Mouse (Mus musculus): Measurements from ENCODE around the gene Acot4. TPM values are rescaled to one million over a fixed set of nuclear protein-coding genes. Genes with fewer than 3 reads are reported as not detected.
A peak's percentile ranks its signal among the peaks of the same experiment; 100 is the strongest.
"Not testable (repeated sequence)": the region's sequence is repeated elsewhere in the genome, so short reads cannot be mapped to it uniquely, and the experiment has no call there.

Acot4 gene
- polyA plus RNA-seq, 1 experiment from 2014 or later, result 0.72 TPM

GRCm38 (mm10) chr12:84011251-84012040 lies 26.7 kb upstream of the Acot4 start:
- 66% methylated on average over 12 of the region's 12 CpGs for WGBS
- Histone ChIP-seq H3K27ac (no peak overlapping the region), H3K9me3 (no peaks in the 10 kb centered on the region), H3K4me1 (peaks cover 13% of the 10 kb centered on the region; the same call in 1 of the 2 replicates), H3K4me3 (no peak overlapping the region), H3K36me3 (no peaks in the 10 kb centered on the region), H3K27me3 (ENCODE audit: insufficient read depth, poor library complexity, severe bottlenecking) (peaks cover 11% of the 10 kb centered on the region; the same call in 1 of the 2 replicates)
- no peak for DNase-seq (ENCODE audit: low spot score)

- peaks cover 13% of the 10 kb centered on the region; the same call in 1 of the 2 replicates for H3K4me1 ChIP-seq
- H3K4me3 ChIP-seq, result no peak overlapping the region
- H3K27ac ChIP-seq, result no peak overlapping the region
- H3K27me3 ChIP-seq (ENCODE audit: insufficient read depth, poor library complexity, severe bottlenecking), result peaks cover 11% of the 10 kb centered on the region; the same call in 1 of the 2 replicates
- no peak for DNase-seq (ENCODE audit: low spot score)
- no peaks in the 10 kb centered on the region for H3K9me3 ChIP-seq
- peaks cover 2% of the 10 kb centered on the region; the same call in 1 of the 2 replicates for H3K36me3 ChIP-seq
- 73% methylated on average over 6 of the region's 6 CpGs for WGBS
Measured at GRCm38 (mm10) chr12:84013130-84013529, 25.0 kb upstream of the Acot4 start.

GRCm38 (mm10) chr12:84013701-84014100 lies 24.5 kb upstream of the Acot4 start:
- WGBS, result 89% methylated on average over 7 of the region's 7 CpGs
- Histone ChIP-seq H3K27ac (no peak overlapping the region), H3K4me1 (peaks cover 10% of the 10 kb centered on the region; the same call in 1 of the 2 replicates), H3K36me3 (peaks cover 2% of the 10 kb centered on the region; the same call in 1 of the 2 replicates), H3K4me3 (no peak overlapping the region), H3K9me3 (no peaks in the 10 kb centered on the region), H3K27me3 (ENCODE audit: insufficient read depth, poor library complexity, severe bottlenecking) (peaks cover 6% of the 10 kb centered on the region; the same call in 1 of the 2 replicates)
- no peak for DNase-seq (ENCODE audit: low spot score)

- H3K36me3 ChIP-seq; H3K9me3 ChIP-seq; DNase-seq (ENCODE audit: low spot score); H3K27ac ChIP-seq; H3K4me3 ChIP-seq; H3K4me1 ChIP-seq; H3K27me3 ChIP-seq (ENCODE audit: insufficient read depth, poor library complexity, severe bottlenecking): not testable (repeated sequence)
- WGBS, result 48% methylated on average over 7 of the region's 7 CpGs
Measured at GRCm38 (mm10) chr12:84020528-84020927, 17.7 kb upstream of the Acot4 start.

- not testable (repeated sequence) for H3K4me3 ChIP-seq; H3K27me3 ChIP-seq (ENCODE audit: insufficient read depth, poor library complexity, severe bottlenecking); H3K9me3 ChIP-seq; H3K36me3 ChIP-seq; H3K27ac ChIP-seq; DNase-seq (ENCODE audit: low spot score); H3K4me1 ChIP-seq
- WGBS, result 90% methylated on average over 4 of the region's 4 CpGs
Measured at GRCm38 (mm10) chr12:84022266-84022665, 15.9 kb upstream of the Acot4 start.

GRCm38 (mm10) chr12:84023052-84023745 lies 15.0 kb upstream of the Acot4 start:
- no peaks in the 10 kb centered on the region for H3K27me3 ChIP-seq (ENCODE audit: insufficient read depth, poor library complexity, severe bottlenecking)
- 82% methylated on average over 9 of the region's 9 CpGs for WGBS
- no peaks in the 10 kb centered on the region for H3K36me3 ChIP-seq
- H3K27ac ChIP-seq, result no peak overlapping the region
- H3K4me3 ChIP-seq, result no peak overlapping the region
- H3K9me3 ChIP-seq, result no peaks in the 10 kb centered on the region
- no peak for DNase-seq (ENCODE audit: low spot score)
- H3K4me1 ChIP-seq, result no peaks in the 10 kb centered on the region

GRCm38 (mm10) chr12:84025888-84026287 lies 12.3 kb upstream of the Acot4 start:
- no peaks in the 10 kb centered on the region for H3K27me3 ChIP-seq (ENCODE audit: insufficient read depth, poor library complexity, severe bottlenecking)
- no peak overlapping the region for H3K27ac ChIP-seq
- H3K4me1 ChIP-seq, result no peaks in the 10 kb centered on the region
- no peaks in the 10 kb centered on the region for H3K9me3 ChIP-seq
- DNase-seq (ENCODE audit: low spot score), result no peak
- 81% methylated on average over 7 of the region's 7 CpGs for WGBS
- no peak overlapping the region for H3K4me3 ChIP-seq
- no peaks in the 10 kb centered on the region for H3K36me3 ChIP-seq

- not testable (repeated sequence) for H3K27ac ChIP-seq; DNase-seq (ENCODE audit: low spot score); H3K36me3 ChIP-seq; H3K27me3 ChIP-seq (ENCODE audit: insufficient read depth, poor library complexity, severe bottlenecking); H3K4me3 ChIP-seq; H3K4me1 ChIP-seq; H3K9me3 ChIP-seq
- 61% methylated on average over 3 of the region's 3 CpGs for WGBS
Measured at GRCm38 (mm10) chr12:84028328-84028727, 9.9 kb upstream of the Acot4 start.

GRCm38 (mm10) chr12:84029043-84029442 lies 9.1 kb upstream of the Acot4 start:
- H3K27ac ChIP-seq; H3K36me3 ChIP-seq; H3K27me3 ChIP-seq (ENCODE audit: insufficient read depth, poor library complexity, severe bottlenecking); H3K4me1 ChIP-seq; H3K4me3 ChIP-seq; DNase-seq (ENCODE audit: low spot score); H3K9me3 ChIP-seq: not testable (repeated sequence)
- WGBS, result 86% methylated on average over 1 of the region's 1 CpGs

- peak; percentile 76 for DNase-seq (ENCODE audit: low spot score)
- WGBS, result 65% methylated on average over 4 of the region's 4 CpGs
Measured at GRCm38 (mm10) chr12:84030659-84031332, 7.4 kb upstream of the Acot4 start.

GRCm38 (mm10) chr12:84032854-84033253 lies 5.3 kb upstream of the Acot4 start:
- Histone ChIP-seq H3K9me3 (no peaks in the 10 kb centered on the region), H3K4me1 (no peaks in the 10 kb centered on the region), H3K27me3 (ENCODE audit: insufficient read depth, poor library complexity, severe bottlenecking) (peaks cover 6% of the 10 kb centered on the region; the same call in 1 of the 2 replicates), H3K36me3 (no peaks in the 10 kb centered on the region), H3K27ac (no peak overlapping the region), H3K4me3 (no peak overlapping the region)
- WGBS, result 87% methylated on average over 4 of the region's 4 CpGs
- no peak for DNase-seq (ENCODE audit: low spot score)

More at GRCm38 (mm10) chr12:84030659-84031332, 7.4 kb upstream of the Acot4 start:
- Histone ChIP-seq H3K36me3 (no peaks in the 10 kb centered on the region), H3K4me1 (no peaks in the 10 kb centered on the region), H3K27me3 (ENCODE audit: insufficient read depth, poor library complexity, severe bottlenecking) (no peaks in the 10 kb centered on the region), H3K27ac (no peak overlapping the region), H3K4me3 (no peak overlapping the region), H3K9me3 (no peaks in the 10 kb centered on the region)

- WGBS, result 69% methylated on average over 2 of the region's 2 CpGs
- not testable (repeated sequence) for H3K4me3 ChIP-seq; H3K9me3 ChIP-seq; H3K27me3 ChIP-seq (ENCODE audit: insufficient read depth, poor library complexity, severe bottlenecking); DNase-seq (ENCODE audit: low spot score); H3K36me3 ChIP-seq; H3K4me1 ChIP-seq; H3K27ac ChIP-seq
Measured at GRCm38 (mm10) chr12:84033302-84033701, 4.9 kb upstream of the Acot4 start.

- no peak for DNase-seq (ENCODE audit: low spot score)
- Histone ChIP-seq H3K4me3 (no peak overlapping the region), H3K27ac (no peak overlapping the region), H3K9me3 (no peaks in the 10 kb centered on the region), H3K36me3 (no peaks in the 10 kb centered on the region), H3K27me3 (ENCODE audit: insufficient read depth, poor library complexity, severe bottlenecking) (peaks cover 6% of the 10 kb centered on the region; the same call in 1 of the 2 replicates), H3K4me1 (no peaks in the 10 kb centered on the region)
- 59% methylated on average over 4 of the region's 4 CpGs for WGBS
Measured at GRCm38 (mm10) chr12:84034108-84034507, 4.1 kb upstream of the Acot4 start.

Measured in heart, embryonic 10.5 days (tissue).